Mouse (Mus musculus): ENCODE results near the gene March7. TPM values are rescaled to one million over a fixed set of nuclear protein-coding genes. Genes with fewer than 3 reads are reported as not detected.

Gene March7
- total RNA-seq, 2 experiments from 2014 or later, result 23.2 to 26.8 TPM

- no peak for DNase-seq (ENCODE audit: low spot score)
Observed at GRCm38 (mm10) chr2:60212488-60212887, 2.8 kb downstream of the March7 start.

DNA sequence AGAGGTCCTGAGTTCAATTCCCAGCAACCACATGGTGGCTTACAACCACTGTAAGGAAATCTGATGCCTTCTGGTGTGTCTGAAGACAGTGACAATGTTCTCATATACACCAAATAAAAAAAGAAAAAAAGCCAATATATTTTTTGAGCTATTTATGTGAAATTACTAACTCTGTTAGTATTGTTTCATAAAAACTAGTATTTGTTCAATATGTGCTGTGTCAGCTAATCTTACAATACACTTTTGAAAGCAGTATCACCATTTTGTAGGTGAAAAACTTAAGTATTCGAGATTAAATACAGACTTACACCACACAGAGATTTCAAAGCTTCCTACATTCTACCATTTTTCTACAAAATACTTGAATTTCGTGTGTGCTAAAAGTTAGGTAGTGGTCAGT, 5.0 kb downstream of the March7 start:
- no peak for DNase-seq (ENCODE audit: low spot score)

DNA sequence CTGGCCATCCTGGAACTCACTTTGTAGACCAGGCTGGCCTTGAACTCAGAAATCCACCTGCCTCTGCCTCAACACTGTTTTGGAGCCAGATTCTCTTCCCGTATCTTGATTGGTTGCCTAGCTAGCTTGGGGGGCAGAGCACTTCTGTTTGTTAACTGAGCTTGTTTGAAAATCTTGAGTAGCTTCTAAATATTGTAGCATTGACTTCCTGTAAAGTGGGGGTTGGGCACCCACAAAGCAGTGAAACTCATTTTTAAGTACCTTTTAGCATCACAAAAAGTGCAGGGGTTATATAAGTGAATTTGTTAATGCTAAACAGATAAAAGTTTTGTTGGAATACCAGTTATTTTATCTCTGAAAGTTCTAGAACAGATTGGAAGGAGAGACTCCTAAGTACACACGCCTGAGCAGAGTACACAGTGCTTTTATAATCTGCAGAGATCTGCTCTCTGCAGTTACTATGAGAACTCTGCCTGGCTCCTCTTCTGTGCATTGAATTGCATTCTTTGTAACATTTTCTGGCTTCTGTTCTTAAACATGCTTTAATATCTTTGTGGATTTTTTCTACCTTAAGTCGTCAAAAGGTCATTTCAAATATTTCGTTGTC, 7.0 kb downstream of the March7 start:
- no peak for DNase-seq (ENCODE audit: low spot score)

DNA sequence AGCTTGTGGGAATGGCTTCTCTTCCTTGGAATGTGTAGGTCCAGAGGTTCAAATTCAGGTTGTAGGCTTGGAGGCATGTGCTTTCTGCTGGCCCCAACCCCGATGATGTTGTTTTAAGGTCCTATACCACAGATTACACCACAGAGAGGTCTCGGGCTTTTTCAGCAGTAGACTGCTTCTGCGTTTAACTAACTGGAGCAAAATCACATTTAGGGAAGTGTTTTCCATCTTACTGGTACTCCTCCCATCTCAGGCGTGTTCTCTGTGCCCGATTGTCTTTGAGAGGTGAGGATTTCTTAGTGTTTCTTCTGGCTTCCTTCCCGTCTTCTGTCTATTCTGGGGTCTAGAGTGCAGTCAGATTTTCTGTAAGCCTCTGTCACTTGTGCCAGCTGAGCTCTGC, 7.9 kb downstream of the March7 start:
- no peak for DNase-seq (ENCODE audit: low spot score)

DNA sequence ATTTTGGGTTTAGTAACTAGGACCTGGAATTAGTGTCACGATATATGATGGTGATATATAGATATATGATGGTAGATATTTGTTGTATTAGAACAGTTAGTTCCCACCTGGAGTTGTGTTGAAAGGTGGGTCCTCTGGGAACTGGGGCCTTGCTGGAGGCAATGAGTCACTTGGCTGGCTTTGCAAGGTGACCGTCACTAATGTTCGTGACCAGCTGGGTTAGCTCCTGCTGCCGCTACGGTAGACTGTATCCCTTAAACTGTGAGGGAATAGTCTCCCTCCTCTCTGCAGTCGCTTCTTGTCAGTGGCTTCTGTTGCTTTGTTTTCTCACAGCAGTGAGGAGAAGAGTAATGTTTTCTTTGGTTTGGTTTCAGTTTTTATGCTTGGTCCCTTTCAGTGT, 11.5 kb downstream of the March7 start:
- DNase-seq (ENCODE audit: low spot score), result peak; percentile 36

GRCm38 (mm10) chr2:60221954-60222353, 12.3 kb downstream of the March7 start:
- no peak for DNase-seq (ENCODE audit: low spot score)

- no peak for DNase-seq (ENCODE audit: low spot score)
Observed at GRCm38 (mm10) chr2:60223489-60223888, 13.8 kb downstream of the March7 start.

DNA sequence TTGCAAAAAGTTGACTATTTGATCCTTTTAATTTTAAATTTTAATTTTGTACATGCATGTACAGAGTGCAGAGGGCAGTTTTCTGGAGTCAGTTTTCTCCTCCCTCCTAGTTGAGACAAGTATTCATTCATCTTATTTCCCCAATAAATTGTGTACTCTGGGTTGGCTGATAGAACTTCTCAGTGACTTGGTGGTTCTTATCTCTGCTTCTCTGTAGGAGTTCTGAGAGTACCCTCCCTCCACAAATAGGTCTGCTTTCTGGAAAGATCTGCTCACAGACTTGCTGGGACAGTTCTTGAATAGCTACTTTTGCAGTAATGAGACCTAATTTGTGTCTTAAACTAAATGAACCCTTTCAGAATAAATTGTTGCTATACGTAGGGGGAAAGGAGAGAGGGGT, 18.8 kb downstream of the March7 start:
- DNase-seq (ENCODE audit: low spot score), result no peak

DNA sequence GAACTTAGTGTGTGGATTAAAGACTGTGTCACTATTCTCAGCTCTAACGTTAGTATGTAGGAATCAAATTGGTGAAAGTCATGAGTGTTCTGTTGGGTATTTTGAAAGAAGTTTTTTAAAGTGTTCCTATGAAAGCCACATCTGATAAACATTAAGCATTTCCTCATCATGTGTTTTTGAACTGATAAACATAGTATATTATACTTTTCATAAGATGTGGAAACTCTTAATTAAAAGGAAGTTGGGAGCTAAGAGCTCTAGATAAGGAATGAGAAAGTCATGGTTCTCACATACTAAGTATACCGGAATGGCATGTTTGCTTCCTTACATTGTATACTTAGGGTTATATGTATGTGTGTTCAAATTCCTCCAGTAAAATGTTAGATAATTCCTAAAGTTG, 20.7 kb downstream of the March7 start:
- no peak for DNase-seq (ENCODE audit: low spot score)

- no peak for DNase-seq (ENCODE audit: low spot score)
Observed at GRCm38 (mm10) chr2:60233147-60233546, 23.5 kb downstream of the March7 start.

DNA sequence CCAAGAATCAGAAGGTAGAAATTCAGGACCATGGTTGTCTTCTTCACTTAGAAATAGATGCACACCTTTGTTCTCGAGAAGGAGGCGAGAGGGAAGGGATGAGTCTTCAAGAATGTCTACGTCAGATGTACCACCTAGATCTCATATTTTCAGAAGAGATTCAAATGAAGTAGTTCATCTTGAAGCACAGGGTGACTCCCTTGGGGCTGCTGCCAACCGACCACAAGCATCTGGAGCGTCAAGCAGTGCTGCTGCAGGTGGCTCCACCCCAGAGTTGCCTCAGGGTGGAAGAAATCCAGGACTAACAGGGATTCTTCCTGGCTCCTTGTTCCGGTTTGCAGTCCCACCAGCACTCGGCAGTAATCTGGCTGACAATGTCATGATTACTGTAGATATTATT, 24.8 kb downstream of the March7 start:
- no peak for DNase-seq (ENCODE audit: low spot score)

- DNase-seq (ENCODE audit: low spot score), result no peak
Observed at GRCm38 (mm10) chr2:60252782-60253181, 43.1 kb downstream of the March7 start.

DNA sequence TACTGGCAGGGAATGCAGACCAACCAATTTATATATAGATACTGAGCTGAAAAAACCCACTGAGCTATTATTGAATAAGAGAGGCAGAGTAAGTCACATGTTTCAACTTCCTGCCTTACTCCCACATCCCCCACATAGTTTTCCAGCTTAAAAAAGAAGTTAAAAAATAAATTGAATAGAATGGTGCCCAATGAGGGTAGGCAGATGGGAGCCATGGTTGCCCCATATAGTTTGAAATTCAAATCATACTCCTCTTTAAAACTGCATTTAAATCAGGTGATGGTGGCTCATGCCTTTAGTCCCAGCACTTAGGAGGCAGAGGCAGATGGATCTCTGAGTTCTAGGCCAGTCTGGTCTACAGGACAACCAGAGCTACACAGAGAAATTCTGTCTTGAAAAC, 43.8 kb downstream of the March7 start:
- DNase-seq (ENCODE audit: low spot score), result no peak

DNA sequence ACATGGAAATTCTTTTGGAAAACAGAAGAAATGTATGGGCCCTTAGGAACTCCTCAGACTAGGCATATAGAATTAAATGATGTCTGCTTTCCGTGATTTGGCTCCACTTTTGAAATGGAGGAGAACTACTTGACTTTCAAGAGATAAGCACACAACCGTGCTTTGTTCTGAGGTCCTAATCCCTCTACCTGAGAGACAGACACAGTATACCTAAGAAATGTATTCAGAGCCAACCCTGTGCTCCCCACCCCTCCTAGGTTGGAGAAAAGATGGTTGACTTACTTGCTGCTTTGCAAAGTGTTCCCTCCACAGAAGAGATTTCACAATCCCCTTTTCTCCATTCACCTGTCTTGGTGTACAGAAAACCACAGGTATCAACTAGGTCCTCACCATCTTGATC, 47.1 kb downstream of the March7 start:
- no peak for DNase-seq (ENCODE audit: low spot score)

- no peak for DNase-seq (ENCODE audit: low spot score)
Observed at GRCm38 (mm10) chr2:60259186-60259585, 49.5 kb downstream of the March7 start.

DNA sequence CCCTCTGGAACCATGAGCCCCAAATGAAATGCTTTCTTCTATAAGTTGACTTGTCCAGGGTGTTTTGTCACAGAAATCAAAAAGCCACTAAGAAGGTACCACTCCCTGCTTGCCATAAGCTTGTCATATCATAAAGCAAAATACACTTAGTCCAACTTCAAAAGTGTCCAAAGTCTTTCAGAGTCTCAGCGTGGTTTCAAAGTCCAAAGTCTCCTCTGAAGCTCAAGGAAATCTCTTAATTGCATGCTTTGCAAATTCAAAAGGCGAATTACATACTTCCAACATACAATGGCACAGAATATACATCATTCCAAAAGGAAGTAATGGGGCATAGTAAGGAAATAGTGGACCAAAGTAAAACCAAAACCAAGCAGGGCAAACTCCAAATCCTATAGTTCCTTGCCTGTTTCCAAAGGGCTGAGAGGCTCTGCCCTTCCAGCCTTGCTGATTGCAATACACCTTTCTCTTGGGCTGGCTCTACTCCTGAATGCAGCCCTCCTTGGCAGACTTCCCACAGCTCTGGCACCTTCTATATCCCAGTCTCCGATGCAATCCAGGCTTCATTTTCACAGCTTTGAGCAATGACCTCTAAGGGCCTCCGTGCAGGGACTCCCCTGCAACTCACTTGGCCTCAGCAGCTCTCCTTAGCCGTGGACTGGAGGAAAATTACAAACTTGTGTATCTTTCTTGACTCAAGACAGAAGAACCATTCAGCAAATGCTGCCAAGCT, 51.1 kb downstream of the March7 start:
- DNase-seq (ENCODE audit: low spot score), result no peak

DNA sequence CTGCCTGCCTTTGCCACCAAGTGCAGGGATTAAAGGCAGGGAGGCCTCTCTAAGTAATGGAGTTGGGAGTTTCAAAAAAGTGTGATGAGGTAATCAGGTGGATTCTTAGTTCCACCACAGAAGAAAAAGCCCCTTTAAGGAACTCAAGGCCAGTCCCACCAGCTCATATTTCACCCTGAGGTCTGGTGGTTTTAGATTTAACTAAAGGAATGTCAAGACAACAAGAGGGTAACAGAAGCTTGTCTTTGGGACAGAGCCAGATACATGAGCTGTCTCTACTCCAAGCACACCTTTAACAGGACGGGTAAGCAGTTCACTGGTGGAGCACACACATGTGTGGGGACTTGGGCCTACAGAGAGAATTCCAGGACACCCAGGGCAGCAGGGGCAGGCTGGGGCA, 57.9 kb downstream of the March7 start:
- DNase-seq (ENCODE audit: low spot score), result no peak

DNA sequence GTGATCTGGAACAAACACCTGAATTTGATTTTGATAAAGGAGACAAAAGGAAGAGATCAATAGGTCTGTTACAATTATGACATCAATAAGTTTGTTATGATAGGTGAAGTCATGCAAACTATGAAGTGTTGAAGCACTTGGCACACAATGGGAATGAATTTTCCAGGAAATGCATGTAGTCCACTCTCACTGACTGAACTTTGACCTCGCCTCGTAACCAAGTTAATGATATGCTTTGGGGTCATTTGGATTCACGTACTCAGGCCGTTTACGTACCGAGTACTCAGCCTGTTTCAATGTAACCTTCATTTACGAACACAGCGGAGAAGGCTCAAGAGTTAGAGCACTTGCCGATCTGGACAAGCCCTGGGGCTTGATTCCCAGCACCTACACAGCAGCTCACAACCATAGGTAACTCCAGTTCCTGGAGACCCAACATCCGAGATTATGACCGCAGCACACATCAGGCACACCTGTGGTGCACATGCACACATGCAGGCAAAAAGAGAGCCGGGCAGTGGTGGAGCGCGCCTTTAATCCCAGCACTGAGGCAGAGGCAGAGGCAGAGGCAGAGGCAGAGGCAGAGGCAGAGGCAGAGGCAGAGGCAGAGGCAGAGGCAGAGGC, 60.3 kb downstream of the March7 start:
- DNase-seq (ENCODE audit: low spot score), result no peak

- no peak for DNase-seq (ENCODE audit: low spot score)
Observed at GRCm38 (mm10) chr2:60278627-60279026, 68.9 kb downstream of the March7 start.

- no peak for DNase-seq (ENCODE audit: low spot score)
Observed at GRCm38 (mm10) chr2:60282625-60283024, 72.9 kb downstream of the March7 start.

GRCm38 (mm10) chr2:60283208-60283750, 73.6 kb downstream of the March7 start:
- DNase-seq (ENCODE audit: low spot score), result no peak

DNA sequence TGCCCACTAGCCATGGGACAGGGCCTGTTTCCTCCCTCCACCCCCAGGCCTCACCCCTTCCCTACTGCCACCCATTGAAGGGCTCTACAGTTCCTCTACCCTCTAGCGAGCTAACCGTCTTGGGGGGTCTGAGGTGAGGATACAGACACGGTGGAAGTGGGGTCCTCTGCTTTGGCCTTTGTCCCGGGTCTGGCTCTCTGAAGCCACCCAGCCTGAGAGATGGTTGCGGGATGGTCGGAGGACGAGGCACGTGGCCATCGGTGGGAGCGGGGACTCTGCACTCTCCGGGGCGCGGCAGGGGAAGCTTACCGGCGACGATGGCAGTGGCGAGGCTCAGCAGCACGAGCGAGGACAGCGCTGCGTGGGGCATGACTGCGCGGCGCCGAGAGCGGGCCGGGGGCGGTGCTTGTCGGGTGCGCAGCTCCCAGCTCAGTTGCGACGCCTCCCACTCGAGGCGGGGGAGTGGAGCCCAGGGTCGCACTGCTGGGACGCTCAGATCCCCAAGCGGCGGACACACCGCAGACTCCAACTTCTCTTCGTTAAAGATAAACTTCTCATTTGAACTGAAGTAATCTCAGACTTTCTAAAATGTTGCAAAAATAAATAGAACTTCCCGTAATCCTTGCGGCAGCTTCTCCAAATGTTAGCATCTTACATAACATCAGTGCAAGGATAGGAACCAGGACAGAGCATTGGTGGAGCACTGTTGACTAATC, 74.2 kb downstream of the March7 start:
- DNase-seq (ENCODE audit: low spot score), result peak; percentile 55

Measured in gastrocnemius, adult 18-20 months (tissue).